Mouse (Mus musculus): ENCODE data around the gene Mgrn1.

GRCm38 (mm10) chr16:4945415-4945814 is 59.4 kb downstream of the Mgrn1 start:
- TF ChIP-seq CTCF (IDR thresholded peaks at IDR 0.05; ENCODE audit: control insufficient read depth, insufficient read depth, low read length), result no peak
- no peak for TF ChIP-seq POLR2A (IDR thresholded peaks at IDR 0.05; ENCODE audit: borderline replicate concordance, control insufficient read depth, low read depth, low read length)

Data from bone marrow, adult 2 months (tissue).